Mouse (Mus musculus): Measurements from ENCODE around the gene Pitpnm2. TPM values are rescaled to one million over a fixed set of nuclear protein-coding genes. Genes with fewer than 3 reads are reported as not detected.
"Not testable (repeated sequence)": the region's sequence is repeated elsewhere in the genome, so short reads cannot be mapped to it uniquely, and the experiment has no call there.

Gene Pitpnm2
- total RNA-seq, 2 experiments from 2014 or later: 255 to 312 TPM

DNA sequence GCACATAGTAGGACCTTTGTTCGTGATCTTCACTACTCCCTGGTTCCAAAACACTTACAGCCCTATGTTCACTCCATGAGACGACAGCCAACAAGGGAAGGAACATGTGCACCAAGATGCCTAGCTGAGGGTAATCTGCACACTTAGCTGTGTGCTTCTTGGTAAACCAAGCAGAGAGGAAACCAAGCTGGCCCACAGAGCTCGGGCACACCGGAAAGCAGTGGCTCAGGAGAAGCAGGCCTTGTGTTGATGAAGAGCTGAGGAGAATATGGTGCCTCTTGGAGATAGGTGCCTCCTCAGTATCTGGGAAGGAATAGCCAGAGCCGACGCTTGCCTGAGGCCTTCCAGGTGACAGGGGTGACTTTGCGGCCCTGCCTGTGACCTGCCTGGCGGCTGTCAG lies 26.0 kb downstream of the Pitpnm2 start:
- DNase-seq (ENCODE audit: extremely low spot score in 1 of 2, low spot score in 1 of 2): no peak

DNA sequence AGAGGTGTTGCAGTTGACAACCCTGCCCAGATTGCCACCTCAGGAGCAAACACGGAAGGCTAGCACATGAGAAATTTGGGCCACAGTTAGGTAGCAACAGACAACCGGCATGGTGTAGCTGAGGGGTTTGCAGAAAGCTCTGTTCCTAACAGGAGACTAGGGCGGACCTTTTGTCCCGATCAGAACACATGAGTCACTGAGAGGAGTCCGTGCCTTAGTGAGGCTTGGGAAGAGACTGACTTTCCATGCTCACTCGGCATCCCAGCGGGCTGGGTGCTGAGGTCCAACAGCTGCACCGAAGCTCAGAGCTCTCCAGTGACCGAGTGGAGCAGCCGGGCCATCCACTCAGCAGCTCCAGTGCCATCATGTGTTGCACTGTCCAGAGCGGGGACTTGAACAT lies 26.9 kb downstream of the Pitpnm2 start:
- no peak for DNase-seq (ENCODE audit: extremely low spot score in 1 of 2, low spot score in 1 of 2)

GRCm38 (mm10) chr5:124221736-124222040 lies 27.9 kb downstream of the Pitpnm2 start:
- DNase-seq (ENCODE audit: extremely low spot score in 1 of 2, low spot score in 1 of 2): no peak

- DNase-seq (ENCODE audit: extremely low spot score in 1 of 2, low spot score in 1 of 2): peak; percentile 46 to 58
These were observed 28.4 kb downstream of the Pitpnm2 start for GRCm38 (mm10) chr5:124221037-124221735.

GRCm38 (mm10) chr5:124220551-124220950 lies 29.0 kb downstream of the Pitpnm2 start:
- no peak for DNase-seq (ENCODE audit: extremely low spot score in 1 of 2, low spot score in 1 of 2)

DNA sequence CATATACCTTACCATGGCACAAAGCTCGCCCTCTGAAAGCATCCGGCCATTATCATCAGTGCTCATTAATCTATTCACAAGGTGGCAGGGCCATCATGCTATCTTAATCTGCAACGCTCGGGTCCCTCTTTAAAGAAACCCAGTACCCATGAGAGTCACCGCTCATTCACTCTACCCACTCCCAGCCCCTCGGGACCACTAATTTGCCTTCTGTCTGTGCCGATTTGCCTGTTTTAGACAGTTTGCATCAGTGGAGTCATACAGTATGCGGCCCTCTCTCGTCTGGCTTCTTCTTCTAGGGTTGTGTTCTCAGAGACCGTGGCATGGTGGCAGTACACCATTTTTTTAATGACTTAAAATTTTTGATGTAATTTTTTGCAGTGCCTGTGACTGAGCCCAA lies 30.1 kb downstream of the Pitpnm2 start:
- DNase-seq (ENCODE audit: extremely low spot score in 1 of 2, low spot score in 1 of 2): no peak

DNA sequence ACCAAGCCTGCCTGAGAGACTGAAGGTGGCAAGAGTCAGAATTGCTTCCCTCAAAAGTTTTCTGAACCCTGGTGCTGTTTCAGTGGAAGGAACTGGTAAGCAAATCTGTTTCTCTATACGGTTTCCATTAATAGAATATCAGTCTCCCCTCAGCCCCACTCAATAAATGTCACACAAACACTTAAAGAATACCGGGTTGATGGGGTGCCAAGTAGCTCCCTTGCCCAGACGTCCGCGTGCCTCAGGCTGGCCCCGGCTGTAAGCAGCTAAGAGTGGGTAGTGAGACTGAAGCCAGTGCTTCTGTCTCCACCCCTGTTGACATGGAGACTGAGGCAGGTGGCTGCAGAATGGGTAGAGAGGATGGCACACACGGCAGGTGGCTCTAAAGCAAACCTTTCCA lies 30.6 kb downstream of the Pitpnm2 start:
- no peak for DNase-seq (ENCODE audit: extremely low spot score in 1 of 2, low spot score in 1 of 2)

DNA sequence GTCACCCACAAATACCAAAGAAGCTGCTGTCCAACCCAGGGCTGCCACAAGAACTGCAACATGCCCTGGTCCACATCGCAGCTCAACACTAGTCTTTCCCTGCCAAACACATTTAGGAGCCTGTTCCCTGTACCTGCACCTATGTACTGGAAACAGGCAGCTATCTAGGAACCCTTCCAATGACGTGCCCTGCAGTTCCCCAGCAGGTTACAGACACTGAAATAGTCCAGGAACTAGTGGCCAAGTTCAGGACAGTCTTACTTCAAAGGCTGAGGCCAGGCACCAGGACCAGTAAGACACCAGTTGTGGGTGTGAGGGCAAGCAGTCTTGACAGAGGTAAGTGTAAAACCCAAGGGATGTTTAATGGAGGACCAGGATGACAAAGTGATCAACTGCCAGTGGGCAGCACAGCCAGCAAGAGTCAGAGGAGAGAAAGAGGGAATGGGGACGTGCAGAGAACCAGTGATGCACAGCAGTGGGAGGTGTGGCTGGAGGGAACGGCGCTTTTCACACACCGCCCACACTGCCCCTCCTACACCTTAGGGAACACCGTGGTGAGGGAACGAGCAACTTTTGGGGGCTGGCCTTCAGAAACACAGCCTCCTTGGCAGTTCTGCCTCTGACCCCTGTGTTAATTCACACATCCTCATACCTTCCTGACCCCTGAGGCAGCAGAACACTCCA lies 31.9 kb downstream of the Pitpnm2 start:
- DNase-seq (ENCODE audit: extremely low spot score in 1 of 2, low spot score in 1 of 2): no peak

DNA sequence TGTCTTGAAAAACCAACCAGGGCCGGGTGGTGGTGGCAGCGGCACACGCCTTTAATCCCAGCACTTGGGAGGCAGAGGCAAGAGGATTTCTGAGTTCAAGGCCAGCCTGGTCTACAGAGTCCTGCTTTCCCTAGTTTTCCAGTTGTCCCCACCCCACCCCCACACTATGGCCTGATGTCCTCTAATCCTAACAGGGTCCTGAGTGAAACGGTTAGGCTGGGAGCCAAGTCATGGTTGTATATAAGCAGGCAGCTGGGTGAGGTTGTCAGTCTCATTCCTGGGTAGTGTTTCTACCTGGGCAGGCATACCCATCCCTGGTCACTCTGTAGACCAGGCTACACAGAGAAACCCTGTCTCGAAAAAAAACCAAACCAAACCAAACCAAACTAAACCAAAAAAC lies 32.5 kb downstream of the Pitpnm2 start:
- DNase-seq (ENCODE audit: extremely low spot score in 1 of 2, low spot score in 1 of 2): not testable (repeated sequence)

DNA sequence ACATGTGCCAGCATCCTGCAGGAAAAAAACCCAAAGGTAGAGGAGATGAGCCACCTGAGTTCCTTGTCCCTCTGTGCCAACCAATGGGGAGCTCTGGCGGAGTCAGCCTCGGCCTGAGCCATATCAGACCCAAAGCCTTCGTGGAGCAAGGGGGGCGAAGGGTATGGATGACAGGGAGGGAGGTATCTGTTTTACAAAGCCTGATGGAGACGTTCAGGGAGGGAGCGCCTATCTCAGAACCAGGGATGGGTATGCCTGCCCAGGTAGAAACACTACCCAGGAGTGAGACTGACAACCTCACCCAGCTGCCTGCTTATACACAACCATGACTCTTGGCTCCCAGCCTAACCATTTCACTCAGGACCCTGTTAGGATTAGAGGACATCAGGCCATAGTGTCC lies 33.2 kb downstream of the Pitpnm2 start:
- DNase-seq (ENCODE audit: extremely low spot score in 1 of 2, low spot score in 1 of 2): no peak

GRCm38 (mm10) chr5:124215647-124216046 lies 33.9 kb downstream of the Pitpnm2 start:
- DNase-seq (ENCODE audit: extremely low spot score in 1 of 2, low spot score in 1 of 2): no peak

GRCm38 (mm10) chr5:124214516-124215145 lies 34.9 kb downstream of the Pitpnm2 start:
- DNase-seq (ENCODE audit: extremely low spot score in 1 of 2, low spot score in 1 of 2): no peak

GRCm38 (mm10) chr5:124213588-124214469 lies 35.7 kb downstream of the Pitpnm2 start:
- no peak for DNase-seq (ENCODE audit: extremely low spot score in 1 of 2, low spot score in 1 of 2)

- DNase-seq (ENCODE audit: extremely low spot score in 1 of 2, low spot score in 1 of 2): no peak
These were observed 37.9 kb downstream of the Pitpnm2 start for GRCm38 (mm10) chr5:124211669-124212068.

DNA sequence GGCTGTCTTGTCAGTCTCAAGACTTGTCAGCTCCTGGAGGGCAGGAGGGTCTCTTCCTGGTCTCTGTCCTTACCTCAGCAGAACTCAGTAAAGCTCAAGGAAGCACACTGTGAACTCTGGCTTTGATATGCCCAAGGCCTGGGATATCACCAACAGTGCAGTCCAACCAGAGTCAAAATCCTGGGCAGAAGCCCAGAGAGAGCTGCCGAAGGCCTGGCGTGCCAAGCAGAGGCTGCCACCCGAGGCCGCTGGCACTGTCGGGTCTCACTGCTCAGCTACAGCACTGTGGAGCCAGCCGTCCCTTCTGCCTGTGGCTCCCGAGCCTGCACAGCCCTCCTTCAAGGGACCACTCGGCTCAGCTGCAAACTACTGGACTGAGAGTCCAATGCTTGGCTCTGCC lies 38.3 kb downstream of the Pitpnm2 start:
- DNase-seq (ENCODE audit: extremely low spot score in 1 of 2, low spot score in 1 of 2): no peak

DNA sequence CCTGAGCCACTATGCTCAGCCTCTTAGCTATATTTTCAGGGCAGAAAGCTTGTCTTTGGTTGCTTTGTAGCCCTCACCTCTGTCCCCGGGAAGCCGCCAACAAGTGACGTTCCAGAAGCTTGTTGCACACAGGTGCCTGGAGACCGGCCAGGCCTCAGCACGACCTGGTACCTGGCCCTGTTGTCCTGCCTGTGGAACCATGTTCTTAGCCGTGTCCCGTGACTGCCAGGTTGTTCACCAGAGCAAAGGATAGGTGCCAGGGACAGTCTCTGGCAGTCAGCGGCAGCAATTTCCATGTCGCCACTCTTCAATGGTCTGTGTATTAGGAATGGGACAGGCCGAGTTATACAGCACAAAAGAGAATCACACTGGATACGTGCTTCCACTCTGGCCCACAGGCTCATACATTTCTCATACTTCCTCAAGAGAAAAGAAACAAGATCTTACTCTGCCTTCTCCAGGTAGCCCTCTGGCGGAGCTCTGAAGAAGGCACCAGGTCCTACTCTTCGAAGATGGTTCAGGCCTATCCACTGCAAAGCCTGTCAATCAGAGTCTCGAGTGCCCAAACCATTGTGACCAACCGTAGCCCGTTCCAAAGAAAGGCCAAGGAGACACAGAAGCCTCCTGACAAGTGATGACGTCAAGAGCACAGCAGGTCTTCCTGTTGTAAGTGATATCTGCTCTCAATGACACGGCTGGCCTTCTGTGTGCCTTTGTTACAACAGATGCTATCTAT lies 39.1 kb downstream of the Pitpnm2 start:
- DNase-seq (ENCODE audit: extremely low spot score in 1 of 2, low spot score in 1 of 2): no peak

DNA sequence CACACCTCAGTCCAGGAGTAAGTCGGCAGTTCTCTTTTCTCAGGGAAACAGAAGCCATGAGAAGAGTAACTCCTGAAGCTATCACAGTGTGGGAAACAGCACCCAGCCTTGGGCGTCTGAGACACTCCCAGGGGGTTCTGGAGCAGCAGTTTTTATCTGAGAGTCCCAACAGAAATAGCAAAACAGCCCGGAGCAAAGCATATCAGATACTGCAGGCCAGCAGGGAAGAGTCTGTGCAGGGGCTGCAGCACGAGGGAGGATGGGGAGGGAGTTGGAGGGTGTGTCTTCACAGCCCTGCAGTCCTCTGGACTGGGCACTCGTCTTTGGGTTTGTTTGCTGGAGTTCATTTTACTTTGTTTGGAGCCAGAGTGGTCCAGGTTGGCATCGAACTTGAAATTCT lies 39.7 kb downstream of the Pitpnm2 start:
- DNase-seq (ENCODE audit: extremely low spot score in 1 of 2, low spot score in 1 of 2): no peak

DNA sequence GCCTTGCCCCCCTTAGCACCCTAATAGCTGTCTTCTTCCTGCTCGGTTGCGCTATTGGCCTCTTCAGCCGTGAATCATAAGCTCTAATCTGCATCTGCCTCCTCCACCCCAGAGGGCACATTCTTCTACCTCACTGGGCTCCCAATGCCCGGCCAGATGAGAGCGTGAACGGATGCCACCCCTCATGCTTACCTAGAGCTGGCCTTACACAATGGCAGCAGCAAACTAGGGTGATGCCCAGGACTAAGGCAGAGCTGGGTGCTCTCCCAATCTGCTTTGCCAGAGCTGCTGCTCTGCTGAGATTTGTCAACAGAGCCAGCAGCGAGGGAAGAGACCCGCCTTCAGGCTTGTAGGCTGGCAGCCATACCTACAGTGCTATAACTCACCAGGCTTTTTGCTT lies 41.5 kb downstream of the Pitpnm2 start:
- DNase-seq (ENCODE audit: extremely low spot score in 1 of 2, low spot score in 1 of 2): no peak

DNA sequence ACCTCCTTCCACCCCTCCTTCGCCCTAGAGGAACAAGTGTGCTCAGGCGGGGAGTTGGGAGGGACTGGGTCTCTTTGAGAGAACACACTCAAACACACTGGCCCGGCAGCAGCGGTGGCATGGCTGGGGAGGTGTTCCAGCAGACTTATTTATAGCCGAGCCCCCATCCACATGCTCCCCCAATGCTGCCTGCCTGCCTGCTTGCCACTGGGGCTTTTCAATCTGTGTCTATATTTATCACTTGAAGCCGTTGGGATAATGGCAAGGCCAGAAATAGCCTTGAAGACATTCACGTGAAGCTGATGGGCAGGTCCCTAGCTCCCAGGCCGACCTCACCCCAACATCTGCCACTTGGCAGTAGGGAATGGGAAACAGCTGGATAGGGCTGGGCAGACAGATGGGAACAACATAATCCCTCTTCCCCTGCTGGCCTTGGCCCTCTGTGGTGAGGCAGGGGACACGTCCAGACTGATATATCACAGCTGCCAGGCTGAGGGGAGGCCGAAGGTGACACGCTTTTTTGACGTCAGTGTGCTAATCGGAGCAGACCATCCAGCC lies 43.0 kb downstream of the Pitpnm2 start:
- DNase-seq (ENCODE audit: extremely low spot score in 1 of 2, low spot score in 1 of 2): no peak

- DNase-seq (ENCODE audit: extremely low spot score in 1 of 2, low spot score in 1 of 2): no peak
These were observed 43.7 kb downstream of the Pitpnm2 start for GRCm38 (mm10) chr5:124205809-124206380.
